22 mouse cellular contexts compared by ENCODE assay signal in genomic region chr10:95367241-95367640, GRCm38 (mm10). TPM values are rescaled to one million over a fixed set of nuclear protein-coding genes. Genes with fewer than 3 reads are reported as not detected.
A peak's percentile ranks its signal among the peaks of the same experiment; 100 is the strongest.
DNase-seq lines count a peak whose midpoint lies in the region; ATAC-seq and TF ChIP-seq lines count a peak whose summit lies in the region.
"Had no signal": no experiment of that assay in that cellular context is flagged by ENCODE, and none has a peak within 500 bp of the region (broad histone marks: within the 10 kb centered on the region; RNA-seq: fewer than 3 reads in every experiment).

No protein-coding gene starts in this region.

- in situ Hi-C loops in CH12.LX (cut with MboI; ENCODE audit: low pct_ligation_motif_present, low pct_unique_long_range_greater_than_20kb, low sequenced_read_pairs): no loop called here

- TF ChIP-seq RAD21 in CH12.LX (IDR thresholded peaks at IDR 0.05; ENCODE audit: low read depth, low read length) (no peak), MEL (IDR thresholded peaks at IDR 0.05; ENCODE audit: low read depth, low read length) (no peak)

- H3K9ac ChIP-seq in forebrain, embryonic 16.5 days (replicated peaks; ENCODE audit: low read depth, low read length): no peak overlapping the region
- H3K9ac ChIP-seq in forebrain, embryonic 11.5 days (ENCODE audit: low read length): no peak overlapping the region
- H3K9ac ChIP-seq in CH12.LX (ENCODE audit: insufficient read depth, low read depth) (0 out of 2 replicates have a peak overlapping the region, but pooled peaks have one; percentile 30), MEL (ENCODE audit: control insufficient read depth, low read depth, low read length, poor library complexity, severe bottlenecking) (peak overlapping the region; percentile 21)
- H3K9ac ChIP-seq: embryonic facial prominence, embryonic 13.5 days; embryonic facial prominence, embryonic 15.5 days had no signal

- H3K4me1 ChIP-seq in forebrain, embryonic 16.5 days (replicated peaks; ENCODE audit: control insufficient read depth, insufficient read depth, low read length): no peaks in the 10 kb centered on the region
- no peaks in the 10 kb centered on the region for H3K4me1 ChIP-seq in forebrain, embryonic 11.5 days (replicated peaks; ENCODE audit: control insufficient read depth, insufficient read depth, low read length)
- peaks cover 12 to 38% of the 10 kb centered on the region in 2 experiments for H3K4me1 ChIP-seq in CH12.LX (ENCODE audit: control insufficient read depth in 1 of 2, insufficient read depth in 2 of 2)
- H3K4me1 ChIP-seq in MEL (ENCODE audit: control insufficient read depth in 1 of 2, insufficient read depth in 2 of 2, low read length in 2 of 2): no peaks in the 10 kb centered on the region
- H3K4me1 ChIP-seq in bone marrow macrophage, adult 2 months (ENCODE audit: control insufficient read depth, insufficient read depth, low read length): peaks cover 23% of the 10 kb centered on the region
- H3K4me1 ChIP-seq: embryonic facial prominence, embryonic 13.5 days; embryonic facial prominence, embryonic 15.5 days; forebrain, embryonic 10.5 days had no signal

- H3K27me3 ChIP-seq in forebrain, embryonic 16.5 days (replicated peaks; ENCODE audit: control insufficient read depth, insufficient read depth, low read length): no peaks in the 10 kb centered on the region
- H3K27me3 ChIP-seq in forebrain, embryonic 11.5 days (ENCODE audit: control insufficient read depth, insufficient read depth, low read length): no peaks in the 10 kb centered on the region
- H3K27me3 ChIP-seq in CH12.LX (replicated peaks) (no peaks in the 10 kb centered on the region), MEL (ENCODE audit: control insufficient read depth in 1 of 2, insufficient read depth in 2 of 2, low read length in 2 of 2) (no peaks in the 10 kb centered on the region)
- H3K27me3 ChIP-seq: embryonic facial prominence, embryonic 13.5 days; embryonic facial prominence, embryonic 15.5 days; Patski had no signal

- ATAC-seq in forebrain, embryonic 16.5 days: no peak
- no peak for ATAC-seq in forebrain, embryonic 11.5 days (replicated peaks; ENCODE audit: low FRiP score)
- ATAC-seq: activated CD4-positive, CD25-positive, alpha-beta regulatory T cell, adult 4 months; forebrain, embryonic 14.5 days; Patski had no signal

- no peak overlapping the region for H3K4me2 ChIP-seq in forebrain, embryonic 16.5 days (ENCODE audit: low read length)
- H3K4me2 ChIP-seq in forebrain, embryonic 11.5 days (ENCODE audit: low read depth, low read length, severe bottlenecking): no peak overlapping the region
- H3K4me2 ChIP-seq in CH12.LX (ENCODE audit: insufficient read depth, low read depth, poor library complexity, severe bottlenecking): peak overlapping the region; percentile 51
- H3K4me2 ChIP-seq: embryonic facial prominence, embryonic 13.5 days; embryonic facial prominence, embryonic 15.5 days had no signal

- H3K36me3 ChIP-seq in forebrain, embryonic 16.5 days (ENCODE audit: control insufficient read depth, insufficient read depth): no peaks in the 10 kb centered on the region
- H3K36me3 ChIP-seq in forebrain, embryonic 11.5 days (ENCODE audit: control insufficient read depth, insufficient read depth, low read length): no peaks in the 10 kb centered on the region
- H3K36me3 ChIP-seq in CH12.LX (replicated peaks in 1 of 2; ENCODE audit: control insufficient read depth in 1 of 2, insufficient read depth in 1 of 2, low read length in 1 of 2) (no peaks in the 10 kb centered on the region), MEL (ENCODE audit: control insufficient read depth in 1 of 2, insufficient read depth in 2 of 2, low read length in 2 of 2) (no peaks in the 10 kb centered on the region)
- H3K36me3 ChIP-seq: embryonic facial prominence, embryonic 13.5 days; embryonic facial prominence, embryonic 15.5 days; forebrain, embryonic 10.5 days; G1E had no signal

- dilution Hi-C loops in CH12.LX (cut with MboI; ENCODE audit: extremely low pct_ligation_motif_present, extremely low pct_unique_long_range_greater_than_20kb, low sequenced_read_pairs): no loop called here

- 43% methylated on average over 7 of the region's 7 CpGs for WGBS in forebrain, embryonic 16.5 days
- 80% methylated on average over 7 of the region's 7 CpGs for WGBS in forebrain, embryonic 11.5 days

- TF ChIP-seq EP300 in CH12.LX (IDR thresholded peaks at IDR 0.05; ENCODE audit: low read length) (no peak), MEL (IDR thresholded peaks at IDR 0.05; ENCODE audit: low read depth in 1 of 2, low read length in 2 of 2) (no peak)

- H3K9me3 ChIP-seq in forebrain, embryonic 16.5 days (ENCODE audit: control insufficient read depth, low read length): 0 out of 2 replicates have a peak, but pooled peaks cover 2% of the 10 kb centered on the region
- H3K9me3 ChIP-seq in forebrain, embryonic 11.5 days (ENCODE audit: control insufficient read depth, low read length): no peaks in the 10 kb centered on the region
- H3K9me3 ChIP-seq in CH12.LX (replicated peaks; ENCODE audit: low read length) (peaks cover 3% of the 10 kb centered on the region), MEL (replicated peaks; ENCODE audit: insufficient read depth, low read length) (no peaks in the 10 kb centered on the region)
- H3K9me3 ChIP-seq: embryonic facial prominence, embryonic 15.5 days; forebrain, embryonic 10.5 days; G1E had no signal

- H3K27ac ChIP-seq in forebrain, embryonic 16.5 days (ENCODE audit: low read length): 0 out of 2 replicates have a peak overlapping the region, but pooled peaks have one; percentile 17
- no peak overlapping the region for H3K27ac ChIP-seq in forebrain, embryonic 11.5 days (ENCODE audit: low read depth, low read length)
- H3K27ac ChIP-seq in CH12.LX (ENCODE audit: insufficient read depth, low read depth) (no peak overlapping the region), MEL (ENCODE audit: control insufficient read depth, low read depth, low read length) (no peak overlapping the region)
- peak overlapping the region; percentile 18 for H3K27ac ChIP-seq in bone marrow macrophage, adult 2 months (ENCODE audit: insufficient read depth, low read depth, low read length)
- H3K27ac ChIP-seq: embryonic facial prominence, embryonic 13.5 days; embryonic facial prominence, embryonic 15.5 days; forebrain, embryonic 10.5 days had no signal

- no peak for DNase-seq in forebrain, embryonic 11.5 days (ENCODE audit: low spot score)
- DNase-seq in CH12.LX (ENCODE audit: extremely low read depth) (no peak), MEL (ENCODE audit: low read depth, low spot score) (no peak)
- DNase-seq in embryo, embryonic 9.5 days (ENCODE audit: extremely low spot score): no peak
- no peak for DNase-seq in urinary bladder, postnatal 14 days (ENCODE audit: low spot score)
- DNase-seq: adrenal gland, postnatal 10 days; adrenal gland, postnatal 25 days; cerebellum, adult 11-12 months; cerebellum, adult 2 months; cerebellum, adult 9-10 months; cerebellum, postnatal 10 days; cerebellum, postnatal 25 days had no signal

- no peak for TF ChIP-seq CTCF in CH12.LX (conservative IDR thresholded peaks at IDR 0.05 in 1 of 2, IDR thresholded peaks at IDR 0.05 in 1 of 2; ENCODE audit: low read depth in 2 of 2, low read length in 2 of 2)
- TF ChIP-seq CTCF in MEL (IDR thresholded peaks at IDR 0.05 in 2 of 3, conservative IDR thresholded peaks at IDR 0.05 in 1 of 3; ENCODE audit: control insufficient read depth in 1 of 3, insufficient read depth in 1 of 3, low read depth in 2 of 3, low read length in 3 of 3, poor library complexity in 1 of 3, severe bottlenecking in 1 of 3): no peak
- TF ChIP-seq CTCF in bone marrow macrophage, adult 2 months (IDR thresholded peaks at IDR 0.05; ENCODE audit: low read depth, low read length): no peak

- no peak for TF ChIP-seq POLR2A in CH12.LX (IDR thresholded peaks at IDR 0.05; ENCODE audit: low read depth, low read length)
- no peak for TF ChIP-seq POLR2A in MEL (IDR thresholded peaks at IDR 0.05; ENCODE audit: control insufficient read depth in 1 of 2, insufficient read depth in 1 of 2, low read depth in 1 of 2, low read length in 2 of 2, poor library complexity in 1 of 2)
- no peak for TF ChIP-seq POLR2A in bone marrow macrophage, adult 2 months (IDR thresholded peaks at IDR 0.05; ENCODE audit: borderline replicate concordance, low read depth, low read length)

- no peaks in the 10 kb centered on the region for H3K79me2 ChIP-seq in CH12.LX (replicated peaks; ENCODE audit: control insufficient read depth, extremely low read depth, insufficient read depth, poor library complexity, severe bottlenecking)
- H3K79me2 ChIP-seq in MEL (ENCODE audit: control insufficient read depth, insufficient read depth, low read length, poor library complexity): no peaks in the 10 kb centered on the region

- no peak overlapping the region for H3K4me3 ChIP-seq in forebrain, embryonic 16.5 days (replicated peaks; ENCODE audit: low read length)
- H3K4me3 ChIP-seq in forebrain, embryonic 11.5 days (ENCODE audit: low read depth, low read length): no peak overlapping the region
- H3K4me3 ChIP-seq in CH12.LX (replicated peaks in 1 of 3; ENCODE audit: low read depth in 2 of 3, low read length in 2 of 3, poor library complexity in 1 of 3) (no peak overlapping the region), MEL (ENCODE audit: control insufficient read depth in 1 of 2, insufficient read depth in 1 of 2, low read depth in 2 of 2, low read length in 2 of 2) (peak overlapping the region; percentile 41 to 77)
- peak overlapping the region; percentile 37 for H3K4me3 ChIP-seq in bone marrow macrophage, adult 2 months (ENCODE audit: insufficient read depth, low read length)
- H3K4me3 ChIP-seq: embryonic facial prominence, embryonic 13.5 days; embryonic facial prominence, embryonic 15.5 days; erythroblast, embryonic 14.5 days; forebrain, embryonic 10.5 days had no signal

RNA-seq across cellular contexts. Expression of gene Cradd, which starts 43.3 kb away (rescaled TPM):
- polyA plus RNA-seq in forebrain, embryonic 16.5 days (2015; fragmentation: Nextera tagmentation; extraction: Ambion mirVana): 8.3 and 10.4 TPM in 2 replicates
- 15.7 and 16.6 TPM in 2 replicates for polyA plus RNA-seq in forebrain, embryonic 11.5 days (2014; fragmentation: Nextera tagmentation; extraction: Ambion mirVana)
- 5.6 and 6.0 TPM in 2 replicates for total RNA-seq in CH12.LX (2012; rRNA removed)
- total RNA-seq in CH12.LX (2014; rRNA removed): 5.2 and 5.6 TPM in 2 replicates
- 8.2 and 8.8 TPM in 2 replicates for polyA plus RNA-seq in CH12.LX (2012; ENCODE audit: insufficient read length, low read depth)
- 1.9 and 2.5 TPM in 2 replicates for total RNA-seq in MEL (2012; rRNA removed)
- 1 to 10 TPM in 1 of 2 experiments, not detected in 1; 9.0 TPM for polyA plus RNA-seq in MEL (2012; ENCODE audit: insufficient read depth in 1 of 2, insufficient read length in 2 of 2, low read depth in 1 of 2, low replicate concordance in 2 of 2, missing spikeins in 1 of 2)
- polyA plus RNA-seq in bone marrow macrophage, adult 2 months (2012; ENCODE audit: insufficient read depth, insufficient read length, missing spikeins): 12.2 and 14.7 TPM in 2 replicates

RNA-seq across cellular contexts. Expression of gene Socs2, which starts 49.7 kb away (rescaled TPM):
- 145 and 161 TPM in 2 replicates for polyA plus RNA-seq in forebrain, embryonic 16.5 days (2015; fragmentation: Nextera tagmentation; extraction: Ambion mirVana)
- polyA plus RNA-seq in forebrain, embryonic 11.5 days (2014; fragmentation: Nextera tagmentation; extraction: Ambion mirVana): 52.5 and 57.2 TPM in 2 replicates
- 7.8 and 8.1 TPM in 2 replicates for total RNA-seq in CH12.LX (2012; rRNA removed)
- total RNA-seq in CH12.LX (2014; rRNA removed): 13.8 and 15.7 TPM in 2 replicates
- polyA plus RNA-seq in CH12.LX (2012; ENCODE audit: insufficient read length, low read depth): 12.0 and 16.3 TPM in 2 replicates
- 16.0 and 16.5 TPM in 2 replicates for total RNA-seq in MEL (2012; rRNA removed)
- 10 to 100 TPM in 1 of 2 experiments, not detected in 1; 24.9 TPM for polyA plus RNA-seq in MEL (2012; ENCODE audit: insufficient read depth in 1 of 2, insufficient read length in 2 of 2, low read depth in 1 of 2, low replicate concordance in 2 of 2, missing spikeins in 1 of 2)
- polyA plus RNA-seq in bone marrow macrophage, adult 2 months (2012; ENCODE audit: insufficient read depth, insufficient read length, missing spikeins): 0.19 and 0.74 TPM in 2 replicates

Comparison
In these comparisons a context has a peak if more than half of its experiments do, and no peak if none do; other contexts are left out.
1. H3K27ac ChIP-seq: peak in forebrain, embryonic 16.5 days (single experiment) and bone marrow macrophage, adult 2 months (single experiment); none in forebrain, embryonic 11.5 days (single experiment), CH12.LX (single experiment) and MEL (single experiment).
2. H3K4me3 ChIP-seq: peak in MEL (2 of 2) and bone marrow macrophage, adult 2 months (single experiment); none in forebrain, embryonic 16.5 days (single experiment), forebrain, embryonic 11.5 days (single experiment) and CH12.LX (0 of 3).
3. H3K9ac ChIP-seq: peak in CH12.LX (single experiment) and MEL (single experiment); none in forebrain, embryonic 16.5 days (single experiment) and forebrain, embryonic 11.5 days (single experiment).